Mouse (Mus musculus) liver, embryonic 11.5 days (tissue): ENCODE results near the gene Tor3a. TPM values are rescaled to one million over a fixed set of nuclear protein-coding genes. Genes with fewer than 3 reads are reported as not detected.

Source experiments
- ATAC-seq: fragments of 200-750 bp; cut with Nextera tagmentation; replicated peaks from 2 replicates; pipeline ENCODE4 v1.8.0; 2017; ENCODE audit warnings: moderate number of reproducible peaks, mild to moderate bottlenecking, moderate TSS enrichment, moderate library complexity; ENCODE audit not compliant: low FRiP score
- DNase-seq: peaks from one replicate; pipeline ENCODE4 v3.0.0-alpha.2; 2017; ENCODE audit warnings: low spot score
- H3K27ac ChIP-seq: fragments of 300-500 bp; sonication (generic); 2 replicates; pipeline ENCODE4 v1.5.1; 2014; ENCODE audit warnings: mild to moderate bottlenecking, low read depth, low read length, control low read depth
- H3K27me3 ChIP-seq: fragments of 300-500 bp; sonication (generic); replicated peaks from 2 replicates; pipeline ENCODE4 v1.6.1; 2014; ENCODE audit warnings: low read length, mixed read lengths; ENCODE audit not compliant: control insufficient read depth, insufficient read depth
- H3K36me3 ChIP-seq: fragments of 300-500 bp; sonication (generic); 2 replicates; pipeline ENCODE4 v1.6.1; 2014; ENCODE audit warnings: mild to moderate bottlenecking, low read length, moderate library complexity, mixed read lengths; ENCODE audit not compliant: control insufficient read depth, insufficient read depth
- H3K4me1 ChIP-seq: fragments of 300-500 bp; sonication (generic); replicated peaks from 2 replicates; pipeline ENCODE4 v1.6.1; 2014; ENCODE audit warnings: low read length, mixed read lengths; ENCODE audit not compliant: control insufficient read depth, insufficient read depth
- H3K4me2 ChIP-seq: fragments of 300-500 bp; sonication (generic); 2 replicates; pipeline ENCODE4 v1.6.1; 2014; ENCODE audit warnings: mild to moderate bottlenecking, control low read depth, moderate library complexity
- H3K4me3 ChIP-seq: fragments of 300-500 bp; sonication (generic); 2 replicates; pipeline ENCODE4 v1.5.1; 2014; ENCODE audit warnings: low read depth, low read length, control low read depth
- H3K9ac ChIP-seq: fragments of 300-500 bp; sonication (generic); 2 replicates; pipeline ENCODE4 v1.6.1; 2014; ENCODE audit warnings: low read depth, low read length, control low read depth
- H3K9me3 ChIP-seq: fragments of 300-500 bp; sonication (generic); 2 replicates; pipeline ENCODE4 v1.6.1; 2016; ENCODE audit warnings: low read length, inconsistent platforms, mixed read lengths; ENCODE audit not compliant: control insufficient read depth
- WGBS: fragments of 180-500 bp; shearing (Covaris S2); extraction: QIAGEN DNeasy Blood & Tissue Kit; methylation state at CpG from one replicate; pipeline ENCODE4 v1.1.7; 2014; 5-methylcytosine and 5-hydroxymethylcytosine counted together
- polyA plus RNA-seq: library from polyadenylated mRNA; unstranded; fragments of >200 nt; fragmentation: Nextera tagmentation; extraction: Ambion mirVana; gene quantifications from 2 replicates; pipeline ENCODE4 v1.2.1, GENCODE M21; 2014

The Tor3a gene
- polyA plus RNA-seq: 4.0 and 4.3 TPM in 2 replicates

GRCm38 (mm10) chr1:156674195-156675000, at the start of gene Tor3a:
Gene Tor3a (minus strand): TSS chr1:156674356.
- WGBS: 8% methylated on average over 37 of the region's 37 CpGs
- no peaks in the 10 kb centered on the region; the same call in 1 of the 2 replicates for H3K4me1 ChIP-seq
- no peaks in the 10 kb centered on the region for H3K36me3 ChIP-seq
- peak within 1 kb of the TSS; percentile 57 for H3K9ac ChIP-seq
- H3K27me3 ChIP-seq: no peaks in the 10 kb centered on the region
- peak within 1 kb of the TSS; percentile 100 for H3K4me2 ChIP-seq
- H3K27ac ChIP-seq: no peak within 1 kb of the TSS
- DNase-seq (peak; percentile 76), ATAC-seq (peak; percentile 76)
- no peaks in the 10 kb centered on the region for H3K9me3 ChIP-seq
- H3K4me3 ChIP-seq: peak within 1 kb of the TSS; percentile 66

- no peaks in the 10 kb centered on the region for H3K27me3 ChIP-seq
- no peak overlapping the region for H3K4me3 ChIP-seq
- H3K9ac ChIP-seq: no peak overlapping the region
- H3K36me3 ChIP-seq: no peaks in the 10 kb centered on the region
- H3K4me2 ChIP-seq: no peak overlapping the region
- no peaks in the 10 kb centered on the region for H3K9me3 ChIP-seq
- DNase-seq (no peak), ATAC-seq (no peak)
- no peak overlapping the region for H3K27ac ChIP-seq
- 52% methylated on average over 6 of the region's 6 CpGs for WGBS
- peaks cover 13% of the 10 kb centered on the region for H3K4me1 ChIP-seq
Measured at GRCm38 (mm10) chr1:156722089-156722488, 47.9 kb upstream of the Tor3a start.

GRCm38 (mm10) chr1:156720046-156720445, 45.9 kb upstream of the Tor3a start:
- 63% methylated on average over 4 of the region's 4 CpGs for WGBS

DNA sequence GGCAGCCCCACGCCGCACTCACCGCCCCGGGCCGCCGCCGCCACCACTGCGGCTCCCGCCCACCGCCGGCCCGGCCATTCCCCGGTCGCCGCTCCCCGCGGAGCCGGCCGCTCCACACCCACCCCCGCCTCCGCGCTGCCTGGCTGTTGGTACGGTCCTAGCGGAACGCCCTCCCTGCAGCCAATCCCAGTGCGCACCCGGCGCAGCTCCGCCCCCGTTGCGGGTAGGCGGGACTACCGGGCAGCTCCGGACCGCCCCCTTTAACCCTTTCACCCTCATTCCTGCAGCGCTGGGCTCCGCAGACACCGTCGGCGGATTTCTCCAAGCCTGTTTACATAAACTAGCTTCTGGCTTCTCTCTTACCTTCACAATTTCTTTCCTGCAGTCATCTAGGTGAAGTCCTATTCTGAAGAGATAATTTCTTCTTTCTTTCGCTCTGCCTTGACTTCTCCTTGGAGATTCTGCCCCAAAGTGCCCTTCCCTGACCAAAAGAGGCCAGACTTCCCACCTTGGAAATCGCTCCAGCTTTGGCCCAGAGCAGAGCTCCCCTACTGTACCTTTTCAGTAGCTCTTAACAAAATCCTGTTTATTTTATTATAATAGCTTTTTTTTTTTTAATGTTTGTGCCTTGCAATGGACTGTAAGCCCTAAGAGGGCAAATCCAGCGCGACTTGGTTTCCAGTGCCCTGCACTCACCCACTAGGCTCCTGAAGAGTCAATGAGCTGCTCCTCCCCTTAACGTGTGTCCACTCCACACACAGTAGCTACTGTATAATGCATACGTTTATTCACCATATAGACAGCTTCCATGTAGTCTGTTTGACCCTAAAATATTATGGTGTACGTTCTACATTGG, 45.0 kb upstream of the Tor3a start, which contains the start of gene Fam20b:
Fam20b (minus strand) TSS at position 137 of the 856 bp plus-strand sequence.
- Histone ChIP-seq H3K4me1 (peaks cover 21% of the 10 kb centered on the region), H3K9ac (peak within 1 kb of the TSS; percentile 78), H3K36me3 (no peaks in the 10 kb centered on the region), H3K27ac (peak within 1 kb of the TSS; percentile 95), H3K4me2 (peak within 1 kb of the TSS; percentile 69), H3K27me3 (no peaks in the 10 kb centered on the region), H3K9me3 (no peaks in the 10 kb centered on the region), H3K4me3 (peak within 1 kb of the TSS; percentile 77)
- peak; percentile 95 for DNase-seq
- 1% methylated on average over 38 of the region's 47 CpGs for WGBS
- peak; percentile 94 for ATAC-seq

More at GRCm38 (mm10) chr1:156720046-156720445, 45.9 kb upstream of the Tor3a start:
- H3K9me3 ChIP-seq: no peaks in the 10 kb centered on the region
- H3K4me1 ChIP-seq: peaks cover 21% of the 10 kb centered on the region
- no peak overlapping the region for H3K27ac ChIP-seq
- H3K27me3 ChIP-seq: no peaks in the 10 kb centered on the region
- no peak overlapping the region for H3K4me2 ChIP-seq
- H3K36me3 ChIP-seq: no peaks in the 10 kb centered on the region
- no peak overlapping the region for H3K4me3 ChIP-seq
- DNase-seq: no peak
- no peak for ATAC-seq
- no peak overlapping the region for H3K9ac ChIP-seq

GRCm38 (mm10) chr1:156718286-156718949, 44.3 kb upstream of the Tor3a start:
- ATAC-seq: peak; percentile 32
- under 1% methylated on average over 60 of the region's 73 CpGs for WGBS
- peaks cover 21% of the 10 kb centered on the region for H3K4me1 ChIP-seq

DNA sequence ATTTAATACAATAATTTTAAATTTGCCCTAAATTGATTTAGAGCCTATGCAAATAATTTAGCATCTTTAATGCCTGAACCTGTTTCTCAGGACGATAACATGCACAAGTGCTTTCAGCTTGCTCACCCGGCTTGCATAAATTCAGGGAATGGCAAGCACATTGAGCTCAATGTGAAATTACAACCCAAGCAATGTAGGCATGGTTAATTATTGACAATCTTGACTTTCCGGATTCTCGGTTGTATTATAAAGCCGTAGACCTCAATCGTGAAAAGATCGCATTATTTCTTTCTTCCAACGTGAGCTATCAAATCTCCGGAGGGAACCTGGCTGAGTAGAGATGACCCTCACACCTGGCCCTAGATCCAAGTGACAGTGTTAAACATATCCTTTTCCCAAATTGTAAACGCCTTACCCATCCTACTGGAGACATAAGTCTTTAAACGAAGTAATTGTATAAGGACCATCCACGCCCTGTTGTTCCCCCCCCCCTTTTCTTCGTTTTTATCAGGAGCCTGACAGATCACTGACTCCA, 43.7 kb upstream of the Tor3a start:
- Histone ChIP-seq H3K27me3 (no peaks in the 10 kb centered on the region), H3K4me3 (peak overlapping the region; percentile 77), H3K27ac (peak overlapping the region; percentile 95; the same call in 1 of the 2 replicates), H3K4me1 (peaks cover 21% of the 10 kb centered on the region), H3K36me3 (no peaks in the 10 kb centered on the region), H3K9me3 (no peaks in the 10 kb centered on the region), H3K9ac (peak overlapping the region; percentile 78), H3K4me2 (peak overlapping the region; percentile 69)
- DNase-seq: peak; percentile 39
- WGBS: 18% methylated on average over 13 of the region's 13 CpGs
- no peak for ATAC-seq

More at GRCm38 (mm10) chr1:156718286-156718949, 44.3 kb upstream of the Tor3a start:
- no peaks in the 10 kb centered on the region for H3K27me3 ChIP-seq
- H3K9me3 ChIP-seq: no peaks in the 10 kb centered on the region
- peak overlapping the region; percentile 78 for H3K9ac ChIP-seq
- H3K36me3 ChIP-seq: no peaks in the 10 kb centered on the region
- DNase-seq: no peak
- H3K4me3 ChIP-seq: peak overlapping the region; percentile 77
- H3K27ac ChIP-seq: peak overlapping the region; percentile 95
- peak overlapping the region; percentile 69 for H3K4me2 ChIP-seq

DNA sequence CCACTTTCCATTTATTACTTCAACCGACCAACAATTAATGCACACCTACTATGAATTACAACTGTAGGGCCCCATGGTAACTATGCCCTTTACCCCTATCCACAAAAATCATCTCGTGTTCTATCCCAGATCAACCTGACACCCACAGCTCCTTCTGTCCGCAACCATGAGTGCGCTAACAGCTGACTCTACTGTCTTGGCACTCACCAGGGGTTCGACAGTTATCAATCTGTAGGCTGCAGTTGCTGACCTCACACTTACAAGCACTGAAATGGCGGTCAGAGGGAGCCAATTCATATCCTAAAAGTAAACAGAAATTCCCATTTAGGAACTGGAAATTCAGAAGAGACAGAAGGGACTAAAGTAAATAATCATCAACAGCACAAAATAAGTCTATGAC, 42.5 kb upstream of the Tor3a start:
- ATAC-seq: no peak
- WGBS: 83% methylated on average over 6 of the region's 6 CpGs
- DNase-seq: no peak
- Histone ChIP-seq H3K27ac (no peak overlapping the region), H3K9ac (no peak overlapping the region), H3K27me3 (no peaks in the 10 kb centered on the region), H3K9me3 (no peaks in the 10 kb centered on the region), H3K4me2 (no peak overlapping the region), H3K4me1 (peaks cover 19% of the 10 kb centered on the region), H3K36me3 (no peaks in the 10 kb centered on the region), H3K4me3 (no peak overlapping the region)
